In genomic region chr11:59804409-59805110, GRCm38 (mm10) we compare ENCODE assay signal across 10 mouse cellular contexts. TPM values are rescaled to one million over a fixed set of nuclear protein-coding genes. Genes with fewer than 3 reads are reported as not detected.
A peak's percentile ranks its signal among the peaks of the same experiment; 100 is the strongest.
DNase-seq lines count a peak whose midpoint lies in the region; ATAC-seq and TF ChIP-seq lines count a peak whose summit lies in the region.
"Had no signal": no experiment of that assay in that cellular context is flagged by ENCODE, and none has a peak within 500 bp of the region (broad histone marks: within the 10 kb centered on the region; RNA-seq: fewer than 3 reads in every experiment).

No protein-coding gene starts in this region.

- no peak for TF ChIP-seq EP300 in heart, adult 2 months (IDR thresholded peaks at IDR 0.05; ENCODE audit: insufficient read depth, low read depth, low read length)

- no peak for TF ChIP-seq POLR2A in heart, adult 2 months (IDR thresholded peaks at IDR 0.05; ENCODE audit: insufficient read depth, low read depth, low read length)
- TF ChIP-seq POLR2A in cerebellum, adult 2 months (IDR thresholded peaks at IDR 0.05; ENCODE audit: borderline replicate concordance, insufficient read depth, low read length), result no peak

- H3K27me3 ChIP-seq in heart, adult 2 months (ENCODE audit: control insufficient read depth, insufficient read depth, low read length), result no peaks in the 10 kb centered on the region
- no peaks in the 10 kb centered on the region for H3K27me3 ChIP-seq in cerebellum, adult 2 months (ENCODE audit: control insufficient read depth, insufficient read depth, low read length)
- H3K27me3 ChIP-seq: lung, embryonic 15.5 days; Patski had no signal

- ATAC-seq in megakaryocyte, adult 5-6 weeks (ENCODE audit: poor library complexity, severe bottlenecking), result no peak
- no peak for ATAC-seq in erythroid progenitor cell, adult 5-6 weeks (replicated peaks; ENCODE audit: low FRiP score, poor library complexity, severe bottlenecking)
- ATAC-seq: Patski had no signal

- peaks cover 12% of the 10 kb centered on the region for H3K36me3 ChIP-seq in heart, adult 2 months (ENCODE audit: control insufficient read depth, insufficient read depth, low read length)

- 88% methylated on average over 22 of the region's 22 CpGs for WGBS in heart, adult 2 months
- 36% methylated on average over 22 of the region's 22 CpGs for WGBS in cerebellum, adult 2 months

- peaks cover 10% of the 10 kb centered on the region for H3K4me1 ChIP-seq in heart, adult 2 months (ENCODE audit: control insufficient read depth, insufficient read depth, low read length)
- H3K4me1 ChIP-seq in cerebellum, adult 2 months (ENCODE audit: control insufficient read depth, insufficient read depth, low read length), result peaks cover 42% of the 10 kb centered on the region

- H3K27ac ChIP-seq in heart, adult 2 months, result no peak overlapping the region
- H3K27ac ChIP-seq in cerebellum, adult 2 months (ENCODE audit: insufficient read depth, low read length), result 0 out of 2 replicates have a peak overlapping the region, but pooled peaks have one; percentile 1
- H3K27ac ChIP-seq: lung, embryonic 15.5 days had no signal

- H3K79me2 ChIP-seq in heart, adult 2 months (replicated peaks; ENCODE audit: control insufficient read depth, insufficient read depth, low read length), result peaks cover 8% of the 10 kb centered on the region

- TF ChIP-seq CTCF in heart, adult 2 months (IDR thresholded peaks at IDR 0.05), result peak; percentile 38
- TF ChIP-seq CTCF in cerebellum, adult 2 months (IDR thresholded peaks at IDR 0.05; ENCODE audit: borderline replicate concordance, insufficient read depth, low read depth, low read length), result peak; percentile 43; the same call in 1 of the 2 replicates

- H3K9ac ChIP-seq in heart, adult 2 months (ENCODE audit: low read depth, low read length), result no peak overlapping the region
- H3K9ac ChIP-seq: lung, embryonic 15.5 days had no signal

- DNase-seq in heart, adult 2 months, result peak in 1 of 2 experiments; percentile 44
- no peak for DNase-seq in heart, adult 8-10 months (ENCODE audit: low spot score)
- DNase-seq in adrenal gland, postnatal 36 days, result peak; percentile 37 to 60
- DNase-seq in cerebellum, adult 2 months, result peak; percentile 80 to 84
- DNase-seq in gastrocnemius, postnatal 14 days, result peak; percentile 69
- DNase-seq in spleen, adult 12 weeks (ENCODE audit: low spot score), result no peak

- intact Hi-C loops in heart, adult 2 months (cut with DNase I), result no loop called here
- intact Hi-C loops in gastrocnemius, postnatal 14 days (cut with DNase I; ENCODE audit: low total_unique reads), result no loop called here

- H3K4me3 ChIP-seq in heart, adult 2 months, result no peak overlapping the region
- no peak overlapping the region for H3K4me3 ChIP-seq in cerebellum, adult 2 months (replicated peaks; ENCODE audit: insufficient read depth, low read depth, low read length)
- H3K4me3 ChIP-seq: lung, embryonic 15.5 days had no signal

RNA-seq across cellular contexts. Expression of gene Flcn, which starts 5.3 kb away (rescaled TPM):
- total RNA-seq in heart, adult 2 months (2021), result 10 to 100 TPM; 36.9 to 47.0 TPM
- 52.0 and 59.0 TPM in 2 replicates for polyA plus RNA-seq in heart, adult 2 months (2012; rRNA removed)
- 10 to 100 TPM; 26.7 to 46.9 (median 42.1) TPM for total RNA-seq in heart, adult 8-10 months (2022)
- total RNA-seq in adrenal gland, postnatal 36 days (2021), result 100 to 1,000 TPM in 1 of 2 experiments, 10 to 100 TPM in 1; 46.9 to 101 TPM
- polyA plus RNA-seq in cerebellum, adult 2 months (2012; rRNA removed), result 81.1 and 88.2 TPM in 2 replicates
- 10 to 100 TPM; 22.3 to 27.4 TPM for total RNA-seq in gastrocnemius, postnatal 14 days (2021)
- 11.3 and 11.4 TPM in 2 replicates for total RNA-seq in megakaryocyte, adult 5-6 weeks (2015)
- 19.9 and 25.3 TPM in 2 replicates for total RNA-seq in megakaryocyte, adult 5-6 weeks (2017)
- 2.1 and 5.0 TPM in 2 replicates for total RNA-seq in erythroid progenitor cell, adult 5-6 weeks (2015; ENCODE audit: low replicate concordance)
- total RNA-seq in erythroid progenitor cell, adult 5-6 weeks (2017; ENCODE audit: low replicate concordance), result 2.3 and 5.4 TPM in 2 replicates

RNA-seq across cellular contexts. Expression of gene Pld6, which starts 17.1 kb away (rescaled TPM):
- under 1 TPM; 0.44 to 0.45 TPM for total RNA-seq in heart, adult 2 months (2021)
- 1.5 and 2.2 TPM in 2 replicates for polyA plus RNA-seq in heart, adult 2 months (2012; rRNA removed)
- total RNA-seq in heart, adult 8-10 months (2022), result 1 to 10 TPM in 2 of 4 experiments, under 1 TPM in 2; 0.60 to 1.2 (median 0.89) TPM
- total RNA-seq in adrenal gland, postnatal 36 days (2021), result 1 to 10 TPM; 1.7 to 2.9 TPM
- polyA plus RNA-seq in cerebellum, adult 2 months (2012; rRNA removed), result 2.3 and 2.5 TPM in 2 replicates
- total RNA-seq in gastrocnemius, postnatal 14 days (2021), result under 1 TPM in 1 of 2 experiments, not detected in 1; 0.12 TPM
- not detected in 2 replicates for total RNA-seq in megakaryocyte, adult 5-6 weeks (2015)
- total RNA-seq in megakaryocyte, adult 5-6 weeks (2017), result not detected in 2 replicates
- total RNA-seq in erythroid progenitor cell, adult 5-6 weeks (2015; ENCODE audit: low replicate concordance), result not detected in 2 replicates
- total RNA-seq in erythroid progenitor cell, adult 5-6 weeks (2017; ENCODE audit: low replicate concordance), result not detected in 2 replicates

RNA-seq across cellular contexts. Expression of gene Nt5m, which starts 34.7 kb away (rescaled TPM):
- 10 to 100 TPM; 23.7 to 25.4 TPM for total RNA-seq in heart, adult 2 months (2021)
- polyA plus RNA-seq in heart, adult 2 months (2012; rRNA removed), result 35.9 and 47.1 TPM in 2 replicates
- 10 to 100 TPM; 24.3 to 32.0 (median 26.8) TPM for total RNA-seq in heart, adult 8-10 months (2022)
- total RNA-seq in adrenal gland, postnatal 36 days (2021), result 10 to 100 TPM; 24.4 to 29.7 TPM
- 99.5 and 99.6 TPM in 2 replicates for polyA plus RNA-seq in cerebellum, adult 2 months (2012; rRNA removed)
- 10 to 100 TPM; 17.7 to 17.9 TPM for total RNA-seq in gastrocnemius, postnatal 14 days (2021)
- total RNA-seq in megakaryocyte, adult 5-6 weeks (2015), result 9.9 and 13.1 TPM in 2 replicates
- total RNA-seq in megakaryocyte, adult 5-6 weeks (2017), result 7.7 and 11.3 TPM in 2 replicates
- 2.9 and 7.9 TPM in 2 replicates for total RNA-seq in erythroid progenitor cell, adult 5-6 weeks (2015; ENCODE audit: low replicate concordance)
- 2.1 and 2.5 TPM in 2 replicates for total RNA-seq in erythroid progenitor cell, adult 5-6 weeks (2017; ENCODE audit: low replicate concordance)

RNA-seq across cellular contexts. Expression of gene Cops3, which starts 35.1 kb away (rescaled TPM):
- 10 to 100 TPM; 67.7 to 75.5 TPM for total RNA-seq in heart, adult 2 months (2021)
- 28.4 and 47.8 TPM in 2 replicates for polyA plus RNA-seq in heart, adult 2 months (2012; rRNA removed)
- total RNA-seq in heart, adult 8-10 months (2022), result 10 to 100 TPM; 71.2 to 74.2 (median 72.7) TPM
- 100 to 1,000 TPM in 1 of 2 experiments, 10 to 100 TPM in 1; 85.2 to 108 TPM for total RNA-seq in adrenal gland, postnatal 36 days (2021)
- 66.8 and 66.9 TPM in 2 replicates for polyA plus RNA-seq in cerebellum, adult 2 months (2012; rRNA removed)
- total RNA-seq in gastrocnemius, postnatal 14 days (2021), result 10 to 100 TPM; 62.1 to 65.6 TPM
- 88.2 and 94.6 TPM in 2 replicates for total RNA-seq in megakaryocyte, adult 5-6 weeks (2015)
- 90.2 and 100 TPM in 2 replicates for total RNA-seq in megakaryocyte, adult 5-6 weeks (2017)
- 57.4 and 74.6 TPM in 2 replicates for total RNA-seq in erythroid progenitor cell, adult 5-6 weeks (2015; ENCODE audit: low replicate concordance)
- total RNA-seq in erythroid progenitor cell, adult 5-6 weeks (2017; ENCODE audit: low replicate concordance), result 40.9 and 42.7 TPM in 2 replicates

Comparison
In these comparisons a context has a peak if more than half of its experiments do, and no peak if none do; other contexts are left out.
1. DNase-seq: peak in adrenal gland, postnatal 36 days (2 of 2), cerebellum, adult 2 months (2 of 2) and gastrocnemius, postnatal 14 days (single experiment); none in heart, adult 8-10 months (single experiment) and spleen, adult 12 weeks (single experiment).